Mouse (Mus musculus): ENCODE measurements around the gene Pde10a. TPM values are rescaled to one million over a fixed set of nuclear protein-coding genes. Genes with fewer than 3 reads are reported as not detected.

Gene Pde10a
- total RNA-seq, 2 experiments from 2014 or later = 33.0 to 117 TPM

- peak in 1 of 2 experiments; percentile 16 for DNase-seq (ENCODE audit: low spot score in 2 of 2)
Measured at GRCm38 (mm10) chr17:8792611-8793010, 267.4 kb downstream of the Pde10a start.

- no peak for DNase-seq (ENCODE audit: low spot score in 2 of 2)
Measured at GRCm38 (mm10) chr17:8797624-8798023, 272.5 kb downstream of the Pde10a start.

- DNase-seq (ENCODE audit: low spot score in 2 of 2) = no peak
Measured at GRCm38 (mm10) chr17:8798531-8799295, 273.5 kb downstream of the Pde10a start.

- DNase-seq (ENCODE audit: low spot score in 2 of 2) = no peak
Measured at GRCm38 (mm10) chr17:8799296-8799731, 274.1 kb downstream of the Pde10a start.

- DNase-seq (ENCODE audit: low spot score in 2 of 2) = no peak
Measured at GRCm38 (mm10) chr17:8799914-8800420, 274.8 kb downstream of the Pde10a start.

GRCm38 (mm10) chr17:8800478-8801082 is 275.4 kb downstream of the Pde10a start:
- no peak for DNase-seq (ENCODE audit: low spot score in 2 of 2)

- DNase-seq (ENCODE audit: low spot score in 2 of 2) = peak; percentile 72 to 82
Measured at GRCm38 (mm10) chr17:8801083-8801854, 276.1 kb downstream of the Pde10a start.

- DNase-seq (ENCODE audit: low spot score in 2 of 2) = no peak
Measured at GRCm38 (mm10) chr17:8801855-8802104, 276.6 kb downstream of the Pde10a start.

GRCm38 (mm10) chr17:8802161-8802888 is 277.2 kb downstream of the Pde10a start:
- peak; percentile 43 to 44 for DNase-seq (ENCODE audit: low spot score in 2 of 2)

GRCm38 (mm10) chr17:8802889-8803799 is 278.0 kb downstream of the Pde10a start:
- DNase-seq (ENCODE audit: low spot score in 2 of 2) = no peak

GRCm38 (mm10) chr17:8807345-8807744 is 282.2 kb downstream of the Pde10a start:
- peak in 1 of 2 experiments; percentile 18 for DNase-seq (ENCODE audit: low spot score in 2 of 2)

- DNase-seq (ENCODE audit: low spot score in 2 of 2) = no peak
Measured at GRCm38 (mm10) chr17:8809771-8810170, 284.6 kb downstream of the Pde10a start.

- no peak for DNase-seq (ENCODE audit: low spot score in 2 of 2)
Measured at GRCm38 (mm10) chr17:8810201-8810600, 285.0 kb downstream of the Pde10a start.

GRCm38 (mm10) chr17:8812228-8812865 is 287.2 kb downstream of the Pde10a start:
- no peak for DNase-seq (ENCODE audit: low spot score in 2 of 2)

GRCm38 (mm10) chr17:8813773-8814491 is 288.8 kb downstream of the Pde10a start:
- DNase-seq (ENCODE audit: low spot score in 2 of 2) = no peak

- DNase-seq (ENCODE audit: low spot score in 2 of 2) = no peak
Measured at GRCm38 (mm10) chr17:8815376-8815775, 290.2 kb downstream of the Pde10a start.

- DNase-seq (ENCODE audit: low spot score in 2 of 2) = no peak
Measured at GRCm38 (mm10) chr17:8815864-8816263, 290.7 kb downstream of the Pde10a start.

GRCm38 (mm10) chr17:8818675-8819074 is 293.5 kb downstream of the Pde10a start:
- no peak for DNase-seq (ENCODE audit: low spot score in 2 of 2)

GRCm38 (mm10) chr17:8823548-8823947 is 298.4 kb downstream of the Pde10a start:
- no peak for DNase-seq (ENCODE audit: low spot score in 2 of 2)

Measured in adrenal gland, adult 18-20 months (tissue).